Mouse (Mus musculus) lung, adult 2 months (tissue): ENCODE measurements around the gene Cdc42ep5. TPM values are rescaled to one million over a fixed set of nuclear protein-coding genes. Genes with fewer than 3 reads are reported as not detected.
A peak's percentile ranks its signal among the peaks of the same experiment; 100 is the strongest.

Source experiments
- DNase-seq: peaks from one replicate; pipeline ENCODE4 v3.0.0; 2022
- H3K4me1 ChIP-seq: fragments of 200-500 bp; 2 replicates; pipeline ENCODE4 v1.6.1; 2011; ENCODE audit warnings: low read length; ENCODE audit not compliant: control insufficient read depth, insufficient read depth
- H3K4me3 ChIP-seq: fragments of 200-500 bp; replicated peaks from 2 replicates; pipeline ENCODE3; 2011; ENCODE audit warnings: low read depth, mild to moderate bottlenecking, control low read depth, low read length; ENCODE audit errors: extremely low read depth
- CTCF ChIP-seq: fragments of 200-500 bp; IDR thresholded peaks from 2 replicates; pipeline ENCODE4 v1.5.1; 2011; ENCODE audit warnings: mild to moderate bottlenecking, low read length, control low read depth; ENCODE audit not compliant: insufficient read depth
- POLR2A ChIP-seq: fragments of 200-500 bp; IDR thresholded peaks from 2 replicates; pipeline ENCODE4 v1.6.1; 2011; ENCODE audit warnings: low read depth, mild to moderate bottlenecking, control low read depth, low read length, borderline replicate concordance; ENCODE audit errors: extremely low read depth
- WGBS: fragments of 180-500 bp; shearing (Covaris S2); methylation state at CpG from one replicate; pipeline ENCODE4 v1.1.7; 2018; 5-methylcytosine and 5-hydroxymethylcytosine counted together
- polyA plus RNA-seq: library from polyadenylated mRNA; depleted of rRNA; stranded (reverse); fragments of >200 nt; gene quantifications from 2 replicates; pipeline ENCODE4 v1.2.3, GENCODE M21; 2012; rRNA removed

The Cdc42ep5 gene
- polyA plus RNA-seq, 1 experiment: 51.8 TPM

DNA sequence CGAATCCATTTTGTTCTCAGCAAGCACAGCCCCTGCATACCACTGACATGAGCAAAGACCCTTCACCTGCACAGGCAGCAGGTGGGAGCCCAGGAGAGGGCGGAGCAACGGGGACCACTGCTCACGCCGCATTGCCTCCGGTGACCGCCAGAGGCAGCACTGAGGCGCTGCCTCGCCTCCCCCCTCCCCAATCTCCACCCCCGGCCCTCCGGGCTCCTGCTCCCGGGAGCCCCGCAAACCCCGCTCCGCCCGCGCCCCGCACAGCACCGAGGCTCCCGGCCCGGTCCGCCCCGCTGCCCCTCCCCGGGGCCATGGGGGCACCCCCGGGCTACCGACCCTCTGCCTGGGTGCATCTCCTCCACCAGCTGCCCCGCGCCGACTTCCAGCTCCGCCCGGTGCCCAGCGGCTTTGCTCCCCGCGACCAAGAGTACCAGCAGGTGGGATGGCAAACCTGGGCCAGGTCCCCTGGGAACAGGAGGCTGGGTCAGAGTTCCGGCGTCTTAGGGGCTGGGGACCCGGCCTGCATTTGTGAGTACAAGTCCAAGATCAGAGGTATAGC, 45.2 kb downstream of the Cdc42ep5 start, which contains the start of gene Ttyh1:
TSS of gene Ttyh1 (plus strand) at position 65 of the 559 bp plus-strand sequence.
- no peak within 1 kb of the TSS for H3K4me3 ChIP-seq
- no peak for DNase-seq
- TF ChIP-seq POLR2A (no peak), CTCF (peak; percentile 40)
- WGBS: 1% methylated on average over 37 of the region's 37 CpGs
- no peaks in the 10 kb centered on the region; the same call in none of the 2 replicates for H3K4me1 ChIP-seq

DNA sequence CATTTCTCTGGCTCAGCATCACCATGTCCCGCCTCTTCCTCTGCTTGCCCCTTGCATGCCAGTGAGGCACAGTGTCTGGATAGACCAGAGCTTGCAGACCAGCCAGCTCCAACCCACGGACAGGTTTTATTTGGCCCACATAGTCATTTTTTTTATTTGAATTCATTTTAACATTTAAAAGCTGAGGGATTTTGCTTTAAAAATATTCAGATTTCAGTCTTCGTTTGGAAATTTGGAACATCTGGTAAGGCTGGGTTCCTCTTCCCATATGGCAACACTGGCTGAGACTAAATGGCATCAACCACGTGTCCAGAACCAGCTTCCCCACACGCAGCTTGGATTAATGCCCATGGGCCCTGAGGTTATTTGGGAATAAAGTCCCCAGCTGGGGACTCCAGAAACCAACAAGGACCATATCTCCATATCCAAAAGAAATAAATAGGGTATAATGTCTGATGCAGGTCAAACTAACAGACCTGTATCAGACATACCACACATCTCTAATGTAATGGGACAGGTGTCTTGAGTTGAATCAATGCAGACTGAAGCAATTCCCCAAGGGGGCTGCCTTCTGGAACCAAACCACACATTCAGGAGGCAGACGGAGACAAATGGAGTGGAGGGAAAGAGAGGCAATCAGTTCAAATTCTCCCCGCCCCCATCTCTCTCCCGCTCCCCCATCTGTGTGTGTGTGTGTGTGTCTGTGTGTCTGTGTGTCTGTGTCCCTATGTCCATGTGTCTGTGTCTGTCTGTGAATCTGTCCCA, 47.4 kb downstream of the Cdc42ep5 start:
- WGBS: 69% methylated on average over 8 of the region's 8 CpGs
- no peak for TF ChIP-seq CTCF
- TF ChIP-seq POLR2A: no peak
- no peak for DNase-seq

DNA sequence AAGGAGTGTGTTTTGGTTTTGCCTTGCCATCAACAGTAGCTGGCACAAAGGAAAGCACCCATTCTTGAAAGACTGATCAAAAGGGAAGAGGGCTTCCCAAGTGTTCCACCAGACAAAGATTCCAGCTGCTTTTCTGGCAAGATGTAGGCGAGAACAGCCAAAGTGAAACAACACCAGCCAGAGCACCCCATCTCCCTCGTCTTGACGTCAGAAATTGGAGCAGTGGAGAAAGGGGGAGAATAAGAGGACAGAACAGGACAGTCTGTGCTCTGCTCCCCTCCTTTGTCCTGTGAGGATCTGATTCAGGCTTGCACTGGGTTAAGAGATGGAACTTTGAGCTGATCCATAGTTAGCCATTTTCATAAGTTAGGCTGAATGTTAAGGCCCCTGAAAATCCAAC, 52.9 kb downstream of the Cdc42ep5 start:
- no peak overlapping the region for H3K4me3 ChIP-seq
- WGBS: 46% methylated on average over 3 of the region's 3 CpGs
- no peak for TF ChIP-seq CTCF
- no peak for TF ChIP-seq POLR2A
- H3K4me1 ChIP-seq: no peaks in the 10 kb centered on the region
- DNase-seq: no peak

More for the DNA sequence above, 47.4 kb downstream of the Cdc42ep5 start:
- H3K4me3 ChIP-seq: no peak overlapping the region
- H3K4me1 ChIP-seq: no peaks in the 10 kb centered on the region; the same call in 1 of the 2 replicates

- TF ChIP-seq CTCF (peak; percentile 20), POLR2A (no peak)
- no peak for DNase-seq
- H3K4me3 ChIP-seq: no peak overlapping the region
- no peaks in the 10 kb centered on the region for H3K4me1 ChIP-seq
- 11% methylated on average over 4 of the region's 4 CpGs for WGBS
Observed at GRCm38 (mm10) chr7:4103411-4103810, 61.2 kb downstream of the Cdc42ep5 start.

Other genes starting within 250 kb of the Cdc42ep5 start
- gene Lilra6, start 249.4 kb downstream of the Cdc42ep5 start, polyA plus RNA-seq: 4.0 and 4.3 TPM in 2 replicates
- 4.7 and 7.2 TPM in 2 replicates for gene Lair1, start 101.7 kb downstream of the Cdc42ep5 start, polyA plus RNA-seq
- gene Ttyh1, start 45.5 kb downstream of the Cdc42ep5 start, polyA plus RNA-seq: 2.6 and 3.0 TPM in 2 replicates
- gene Leng8, start 27.8 kb downstream of the Cdc42ep5 start, polyA plus RNA-seq: 648 and 958 TPM in 2 replicates
- gene Leng9, start 14.5 kb downstream of the Cdc42ep5 start, polyA plus RNA-seq: 8.6 and 10.2 TPM in 2 replicates
- 3.1 and 3.3 TPM in 2 replicates for gene Lilra5, start 72.9 kb upstream of the Cdc42ep5 start, polyA plus RNA-seq
- gene Ncr1, start 172.9 kb upstream of the Cdc42ep5 start, polyA plus RNA-seq: 1.7 and 2.5 TPM in 2 replicates
- 0.41 and 0.49 TPM in 2 replicates for gene Gp6, start 232.9 kb upstream of the Cdc42ep5 start, polyA plus RNA-seq